Mouse (Mus musculus) G1E (cell line): ENCODE results near the gene Tcstv1.
"Not testable (repeated sequence)": the region's sequence is repeated elsewhere in the genome, so short reads cannot be mapped to it uniquely, and the experiment has no call there.

Experiments used
- CTCF ChIP-seq: IDR thresholded peaks from 2 replicates; pipeline ENCODE4 v1.5.1; 2012; ENCODE audit warnings: low read depth, low read length, inconsistent platforms, mixed read lengths
- GATA1 ChIP-seq: IDR thresholded peaks from 2 replicates; pipeline ENCODE4 v1.6.1; 2012; ENCODE audit warnings: borderline replicate concordance, low read length, inconsistent platforms, mixed read lengths

GRCm38 (mm10) chr13:119929172-119929571 is 34.6 kb upstream of the Tcstv1 start, which contains the start of gene Gm21761:
- TF ChIP-seq CTCF, GATA1: not testable (repeated sequence)
